Mouse (Mus musculus) frontal cortex, postnatal 25 days (tissue): ENCODE results near the gene Ensa.
"Not testable (repeated sequence)": the region's sequence is repeated elsewhere in the genome, so short reads cannot be mapped to it uniquely, and the experiment has no call there.

Source experiments
- DNase-seq, 2 experiments: peaks; one replicate each; pipeline ENCODE4 v3.0.0; 2022; ENCODE audit warnings: low spot score in 2 of 2

Ensa gene

DNA sequence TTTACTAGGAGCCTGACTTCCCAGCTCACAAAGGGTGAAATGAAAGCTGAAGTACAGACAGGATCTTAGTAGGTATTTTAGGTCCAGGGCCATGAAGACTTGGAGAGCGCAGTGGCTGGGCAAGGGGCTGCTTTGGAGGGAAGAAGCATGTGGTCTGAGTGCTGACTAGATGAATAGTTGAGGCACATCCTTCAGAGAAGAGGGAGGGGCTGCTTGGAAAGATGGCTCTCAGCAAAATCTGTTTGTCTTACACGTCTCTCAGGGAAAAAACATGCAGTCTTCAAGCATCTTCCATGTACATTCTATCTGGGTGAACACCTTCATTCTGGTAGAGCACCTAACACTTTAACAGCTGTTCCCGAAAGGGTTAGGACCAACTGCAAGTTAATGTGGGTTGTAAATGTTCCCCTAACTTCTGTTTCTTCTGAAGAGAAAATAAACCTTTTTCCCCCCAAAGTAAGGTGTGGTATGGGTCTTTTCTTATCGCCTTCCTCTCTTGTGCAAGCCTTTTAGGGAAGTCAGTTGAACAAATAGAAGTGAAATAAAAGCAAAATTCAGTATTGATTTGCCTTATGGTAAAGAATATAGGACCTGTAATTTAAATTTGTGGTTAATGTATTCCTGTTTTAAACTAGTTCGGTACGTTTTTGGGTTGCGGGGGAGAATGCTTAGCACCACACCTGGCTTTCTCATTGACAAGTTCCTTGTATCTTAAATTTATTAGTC lies 38.1 kb downstream of the Ensa start:
- DNase-seq, result no peak

DNA sequence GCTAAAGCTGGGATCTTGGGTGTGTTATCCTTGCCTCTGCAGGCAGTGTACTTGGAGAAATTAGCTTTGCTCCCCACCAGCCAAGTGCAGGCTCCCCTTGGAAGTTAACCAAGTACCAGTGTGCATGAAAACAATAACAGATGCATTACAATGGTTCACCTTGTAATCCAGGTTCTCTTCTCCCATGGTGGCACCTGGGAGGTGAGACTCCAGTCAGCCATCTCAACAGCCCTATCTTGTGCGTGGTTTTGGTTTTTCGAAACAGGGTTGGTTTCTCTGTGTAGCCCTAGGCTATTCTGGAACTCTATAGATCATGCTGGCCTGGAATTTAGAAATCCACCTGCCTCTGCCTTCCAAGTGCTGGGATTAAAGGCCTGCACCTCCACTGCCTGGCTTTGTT lies 38.7 kb downstream of the Ensa start:
- no peak for DNase-seq

DNA sequence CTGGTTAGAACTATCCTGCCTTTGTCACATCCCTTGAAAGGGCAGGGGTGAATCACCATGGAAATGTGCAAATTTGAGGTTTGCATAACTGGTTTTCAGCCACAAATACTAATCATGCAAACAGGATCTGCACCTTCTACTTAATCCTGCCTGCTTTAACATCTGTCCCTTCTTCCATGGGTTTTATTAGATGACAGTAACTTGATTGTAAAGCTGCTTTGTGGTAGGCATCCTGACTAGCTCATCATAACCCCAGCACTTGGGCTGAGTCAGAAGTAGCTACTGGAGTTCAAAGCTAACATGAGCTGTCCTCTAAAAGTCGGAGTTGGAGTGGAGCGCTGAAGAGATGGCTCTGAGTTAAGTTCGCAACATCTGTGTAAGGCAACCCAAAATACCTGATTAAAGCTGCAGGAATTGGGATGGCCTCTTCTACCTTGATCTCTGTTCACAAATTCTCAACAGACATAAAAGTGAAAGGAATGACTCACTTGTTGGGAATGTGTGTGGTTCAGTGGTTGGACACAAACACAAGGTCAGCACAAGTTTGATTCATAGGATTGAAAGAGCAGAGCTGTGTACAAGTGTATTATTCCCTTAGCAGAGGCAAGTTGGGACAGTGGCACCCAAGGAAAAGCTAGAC lies 39.3 kb downstream of the Ensa start:
- DNase-seq, result no peak

DNA sequence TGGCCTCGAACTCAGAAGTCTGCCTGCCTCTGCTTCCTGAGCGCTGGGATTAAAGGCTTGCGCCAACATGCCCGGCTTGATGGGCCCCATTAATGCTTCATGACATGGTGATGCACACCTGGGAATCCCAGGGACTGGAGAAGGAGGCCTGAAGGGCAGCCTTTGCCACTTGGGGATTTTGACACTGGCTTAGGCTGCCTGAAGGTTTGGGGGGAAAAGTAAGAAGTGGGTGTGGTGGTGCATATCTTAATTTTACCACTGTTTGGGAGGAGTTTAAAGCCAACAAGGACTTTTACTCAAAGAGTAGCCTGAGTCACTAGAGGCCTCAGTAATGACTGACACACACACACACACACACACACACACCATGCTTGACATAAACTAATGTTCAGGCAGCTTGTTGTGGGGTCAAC lies 40.2 kb downstream of the Ensa start:
- DNase-seq, result no peak

DNA sequence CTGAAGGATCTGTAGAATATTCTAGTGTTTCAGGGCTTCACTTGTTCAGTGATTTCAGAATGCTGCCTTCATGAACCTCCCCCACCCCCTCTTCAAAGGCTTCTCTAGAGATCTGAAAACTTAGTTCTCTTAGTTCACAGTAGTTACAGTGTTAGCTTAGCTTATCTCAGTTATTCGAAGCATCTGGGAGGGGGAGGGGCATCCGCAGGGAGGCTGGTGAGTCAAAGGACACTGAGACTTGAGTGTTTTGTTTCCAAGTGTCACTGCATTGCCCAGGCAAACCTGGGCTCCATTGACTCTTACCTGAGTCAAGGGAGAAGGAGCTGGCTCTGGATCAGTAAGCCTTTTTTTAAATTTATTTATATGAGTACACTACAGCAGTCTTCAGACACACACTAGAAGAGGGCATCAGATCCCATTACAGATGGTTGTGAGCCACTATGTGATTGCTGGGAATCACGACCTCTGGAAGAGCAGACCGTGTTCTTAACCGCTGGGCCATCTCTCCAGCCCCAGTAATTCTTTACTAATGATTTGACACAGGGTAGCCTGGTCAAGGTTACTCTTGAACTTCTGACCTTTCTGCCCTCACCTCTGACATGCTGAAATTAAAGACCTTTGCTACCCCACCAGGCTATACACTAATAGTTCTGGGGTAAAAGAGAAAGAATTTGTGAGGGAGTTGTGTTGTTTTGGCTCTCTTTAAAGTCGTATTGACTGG lies 41.5 kb downstream of the Ensa start:
- DNase-seq, result no peak

DNA sequence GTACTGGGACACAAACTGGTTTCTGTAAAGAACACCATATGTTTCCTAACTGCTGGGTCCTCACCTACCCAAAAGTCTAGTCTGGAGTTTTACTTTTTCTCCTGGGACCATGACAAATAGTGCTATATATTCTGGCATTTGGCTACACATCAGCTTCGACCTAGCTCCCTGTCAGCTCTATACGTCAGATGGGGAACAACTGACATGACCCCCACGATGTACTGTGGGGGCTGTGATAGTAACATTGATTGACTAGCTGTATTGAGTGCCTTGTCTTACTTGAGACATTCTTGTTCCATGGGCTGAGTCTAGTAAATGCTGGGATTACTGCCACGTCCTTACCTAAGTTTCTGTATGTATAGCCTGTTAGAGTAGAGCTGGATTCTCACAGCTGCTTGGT lies 42.7 kb downstream of the Ensa start:
- DNase-seq, result no peak

DNA sequence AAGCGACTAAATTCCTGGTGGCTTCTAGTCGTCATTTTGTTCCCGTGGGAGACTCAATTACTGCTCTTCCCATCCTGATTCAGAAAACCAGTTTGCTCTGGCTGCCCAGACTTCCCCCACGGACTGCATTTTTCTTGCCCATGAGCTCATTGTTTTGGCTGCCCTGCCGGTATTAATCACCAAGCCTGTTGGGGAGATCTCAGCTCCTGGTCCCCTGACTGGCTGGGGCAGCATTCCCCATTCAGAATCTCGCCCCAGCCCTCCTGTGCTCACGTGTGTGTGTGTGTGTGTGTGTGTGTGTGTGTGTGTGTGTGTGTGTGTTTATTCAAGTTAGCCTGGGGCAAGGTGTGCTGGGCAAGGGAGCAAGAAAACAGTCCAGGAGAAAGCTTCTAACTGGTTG lies 43.2 kb downstream of the Ensa start:
- no peak for DNase-seq

DNA sequence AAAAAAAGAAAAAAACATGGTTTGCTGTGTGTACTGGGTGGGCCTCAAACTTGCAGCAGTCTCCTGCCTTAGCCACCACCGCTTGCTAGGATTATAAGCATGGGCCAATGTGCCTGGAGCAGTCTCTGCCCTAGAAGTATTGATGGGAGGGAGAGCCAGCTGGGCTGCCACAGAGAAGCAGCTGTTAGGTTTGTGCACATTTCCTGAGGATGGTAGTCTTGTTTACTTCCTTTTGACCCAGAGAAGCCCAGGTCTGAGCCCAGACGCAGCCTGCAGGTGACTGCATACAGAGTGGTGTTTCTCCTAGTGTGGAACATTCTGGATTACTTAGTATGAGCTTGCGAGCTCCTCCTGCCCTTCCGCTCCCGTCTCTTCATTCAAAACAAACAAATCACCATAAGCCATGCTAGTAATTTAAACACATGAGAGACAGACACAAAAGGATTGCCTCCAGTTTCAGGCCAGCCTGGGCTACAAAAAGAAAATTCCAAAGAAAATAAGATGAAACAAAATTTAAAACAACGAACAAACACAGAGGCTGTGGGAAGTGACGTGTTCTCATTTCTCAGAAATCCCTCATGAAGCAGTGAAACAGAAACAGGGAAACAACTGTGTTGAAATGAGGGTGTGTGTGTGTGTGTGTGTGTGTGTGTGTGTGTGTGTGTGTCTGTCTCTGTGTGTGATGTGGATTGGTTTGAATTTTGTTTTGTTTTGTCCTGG lies 44.0 kb downstream of the Ensa start:
- DNase-seq, result no peak

DNA sequence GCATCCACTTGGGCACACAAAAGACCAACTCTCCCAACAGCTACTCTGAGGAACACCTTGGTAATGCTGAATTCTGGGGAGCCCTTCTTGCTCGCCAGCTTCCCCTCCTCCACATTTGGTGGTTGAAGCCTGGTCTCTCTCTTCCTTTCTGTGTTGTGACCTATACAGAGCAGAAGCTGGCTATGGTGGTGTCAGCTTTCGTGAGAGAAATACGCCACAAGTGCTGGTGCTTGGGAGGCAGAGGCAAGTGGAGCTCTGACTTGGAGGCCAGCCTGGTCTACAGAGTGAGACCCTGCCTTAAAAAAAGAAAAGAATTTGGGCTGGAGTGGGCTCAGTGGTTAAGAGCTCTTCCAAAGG lies 44.5 kb downstream of the Ensa start:
- DNase-seq, result no peak

DNA sequence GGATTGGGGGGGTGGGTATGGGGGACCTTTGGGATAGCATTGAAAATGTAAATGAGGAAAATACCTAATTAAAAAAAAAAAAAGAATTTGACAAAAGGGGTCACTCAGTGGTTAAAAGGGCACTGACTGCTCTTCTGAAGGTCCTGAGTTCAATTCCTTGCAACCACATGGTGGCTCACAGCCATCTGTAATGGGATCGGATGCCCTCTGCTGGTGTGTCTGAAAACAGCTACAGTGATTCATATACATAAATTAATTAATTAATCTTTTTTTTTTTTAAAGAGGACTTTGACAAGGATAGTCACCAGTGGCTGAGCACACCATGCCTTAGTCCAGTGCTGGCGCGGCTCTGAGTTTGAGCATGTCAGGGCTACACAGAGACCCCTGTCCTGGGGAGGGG lies 45.6 kb downstream of the Ensa start:
- DNase-seq, result not testable (repeated sequence)

DNA sequence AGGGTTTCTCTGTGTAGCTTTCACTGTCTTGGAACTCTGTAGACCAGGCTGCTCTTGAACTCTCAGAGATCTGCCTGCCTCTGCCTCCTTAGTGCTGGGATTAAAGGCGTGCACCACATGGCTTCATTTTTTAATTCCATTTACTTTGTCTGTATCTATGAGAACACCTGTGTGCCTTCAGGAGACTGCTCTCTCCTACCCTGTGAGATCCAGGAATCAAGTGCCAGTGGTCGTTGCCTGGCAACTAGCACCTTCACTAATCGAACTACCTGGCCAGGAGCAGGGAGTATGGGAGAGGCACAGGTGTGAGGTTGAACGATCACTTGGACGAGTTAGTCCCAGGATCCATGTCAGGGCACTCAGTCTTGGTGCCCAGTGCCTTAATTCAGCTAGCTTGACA lies 46.4 kb downstream of the Ensa start:
- no peak for DNase-seq

DNA sequence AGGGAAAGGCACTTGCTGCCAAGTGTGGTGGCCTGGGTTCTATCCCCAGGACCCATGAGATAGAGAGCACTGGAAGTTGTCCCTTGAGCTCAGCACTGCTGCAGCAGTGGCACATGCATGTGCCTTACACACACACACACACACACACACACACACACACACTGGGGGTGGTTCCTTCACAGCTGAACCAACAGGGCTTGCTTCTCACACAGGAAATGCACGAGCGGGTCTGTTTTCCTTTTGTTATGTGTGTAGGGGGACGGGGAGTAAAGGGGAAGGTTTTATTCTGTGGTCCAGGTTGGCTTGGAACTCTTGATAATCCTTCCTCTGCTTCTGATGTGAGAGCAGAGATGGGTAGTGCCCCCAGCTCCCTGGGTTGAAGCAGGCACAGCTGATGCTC lies 47.7 kb downstream of the Ensa start:
- DNase-seq, result no peak

DNA sequence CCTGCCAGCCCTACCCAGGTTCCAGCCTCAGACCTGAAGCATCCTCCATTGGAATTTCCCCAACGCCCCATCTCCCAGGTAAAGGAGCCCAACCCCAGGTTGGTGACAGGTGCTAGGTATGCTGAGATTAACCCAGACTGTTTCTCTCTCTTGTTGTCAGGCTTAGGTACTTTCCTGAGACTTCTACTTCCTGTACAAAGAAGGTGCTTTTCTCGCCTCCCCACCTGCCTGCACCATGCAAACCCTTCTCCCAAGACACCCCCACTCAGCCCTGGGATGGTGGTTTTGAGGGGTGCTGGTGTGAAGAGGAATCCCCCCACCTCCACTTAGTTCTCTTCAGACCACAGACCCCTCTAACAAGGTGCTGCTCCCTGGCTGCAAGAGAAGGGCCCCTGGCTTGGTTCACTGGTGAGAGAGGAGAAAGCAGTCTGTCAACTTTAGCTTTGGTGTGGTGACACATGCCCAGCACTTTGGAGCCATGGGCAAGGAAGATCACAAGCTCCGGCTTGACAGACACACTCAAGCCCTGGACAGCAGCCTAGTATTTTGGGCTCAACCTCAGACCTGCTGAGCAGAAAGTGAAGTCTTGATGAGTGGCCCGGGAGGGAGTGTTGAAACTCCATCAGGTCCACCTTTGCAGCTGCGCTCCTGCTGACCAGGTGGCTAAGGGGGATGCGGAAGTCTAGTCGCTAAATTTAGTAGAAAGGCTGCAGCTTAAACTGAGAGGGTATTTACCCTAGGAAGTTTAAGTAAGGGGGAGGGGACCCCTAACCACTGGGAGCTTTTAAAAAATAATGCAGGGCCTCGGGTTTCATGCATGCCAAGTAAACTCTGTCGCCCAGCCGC lies 48.3 kb downstream of the Ensa start:
- DNase-seq, result no peak

DNA sequence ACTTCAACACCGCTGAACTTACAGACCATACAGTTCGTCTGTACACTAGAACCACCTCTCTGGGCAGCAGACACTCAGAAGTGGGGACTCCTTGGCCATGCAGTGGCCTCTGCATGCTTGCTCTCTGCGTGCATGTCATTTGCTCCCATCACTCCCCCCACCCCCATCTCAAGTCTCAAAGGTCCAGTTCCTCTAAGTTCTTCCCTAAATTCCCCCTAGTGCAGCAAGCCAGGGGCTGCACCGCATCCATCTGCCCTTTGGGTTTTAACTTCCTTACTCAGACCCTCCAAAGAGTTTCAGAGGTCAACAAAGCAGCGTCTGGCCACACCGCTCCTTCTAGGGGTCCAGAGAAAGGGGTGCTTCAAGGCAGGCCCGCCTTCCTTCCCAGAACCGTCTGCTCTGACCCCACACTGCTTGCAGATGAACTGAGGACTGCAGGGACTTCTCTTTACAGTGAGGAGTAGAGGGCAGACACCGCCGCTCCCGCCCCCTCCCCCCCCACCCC lies 49.0 kb downstream of the Ensa start:
- DNase-seq, result no peak

DNA sequence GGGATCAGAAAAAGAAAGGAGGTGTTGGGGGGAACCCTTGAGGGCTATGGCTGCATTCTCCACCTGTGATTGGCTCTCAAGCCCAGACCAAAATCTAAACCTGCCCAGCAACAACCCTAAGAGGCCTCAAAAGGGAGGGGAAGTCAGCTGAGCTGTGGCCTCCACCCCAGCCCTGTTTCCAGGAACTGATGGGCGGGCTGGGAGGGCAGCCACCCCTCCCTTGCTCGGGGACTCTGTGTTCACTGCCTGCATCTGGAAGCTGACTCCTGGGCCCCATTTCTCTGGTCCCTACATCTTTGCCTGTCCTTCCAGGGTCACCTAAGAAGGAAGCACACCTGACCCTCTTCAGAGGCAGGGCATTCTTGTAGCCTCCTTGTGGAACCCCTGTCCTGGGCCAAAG lies 49.4 kb downstream of the Ensa start:
- DNase-seq, result no peak

DNA sequence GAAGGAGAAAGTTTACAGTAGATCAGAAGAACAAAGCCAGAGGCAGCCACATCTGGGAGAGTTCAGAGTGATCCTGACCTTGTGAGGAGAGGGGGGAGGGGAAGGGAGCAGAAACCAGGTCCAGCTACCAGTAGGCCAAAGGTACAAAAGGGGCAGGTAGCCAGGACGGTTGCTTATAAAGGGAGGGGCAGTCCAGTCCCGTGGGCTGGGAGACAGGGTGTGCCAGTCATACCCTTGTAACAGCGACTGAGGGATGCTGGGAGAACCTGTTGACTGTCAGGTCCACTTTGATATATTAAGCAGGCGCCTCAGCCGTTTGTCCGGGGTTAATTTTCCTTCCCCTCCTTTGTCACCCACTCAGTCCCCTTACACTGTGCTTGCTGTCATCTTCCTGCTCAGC lies 50.0 kb downstream of the Ensa start:
- no peak for DNase-seq

DNA sequence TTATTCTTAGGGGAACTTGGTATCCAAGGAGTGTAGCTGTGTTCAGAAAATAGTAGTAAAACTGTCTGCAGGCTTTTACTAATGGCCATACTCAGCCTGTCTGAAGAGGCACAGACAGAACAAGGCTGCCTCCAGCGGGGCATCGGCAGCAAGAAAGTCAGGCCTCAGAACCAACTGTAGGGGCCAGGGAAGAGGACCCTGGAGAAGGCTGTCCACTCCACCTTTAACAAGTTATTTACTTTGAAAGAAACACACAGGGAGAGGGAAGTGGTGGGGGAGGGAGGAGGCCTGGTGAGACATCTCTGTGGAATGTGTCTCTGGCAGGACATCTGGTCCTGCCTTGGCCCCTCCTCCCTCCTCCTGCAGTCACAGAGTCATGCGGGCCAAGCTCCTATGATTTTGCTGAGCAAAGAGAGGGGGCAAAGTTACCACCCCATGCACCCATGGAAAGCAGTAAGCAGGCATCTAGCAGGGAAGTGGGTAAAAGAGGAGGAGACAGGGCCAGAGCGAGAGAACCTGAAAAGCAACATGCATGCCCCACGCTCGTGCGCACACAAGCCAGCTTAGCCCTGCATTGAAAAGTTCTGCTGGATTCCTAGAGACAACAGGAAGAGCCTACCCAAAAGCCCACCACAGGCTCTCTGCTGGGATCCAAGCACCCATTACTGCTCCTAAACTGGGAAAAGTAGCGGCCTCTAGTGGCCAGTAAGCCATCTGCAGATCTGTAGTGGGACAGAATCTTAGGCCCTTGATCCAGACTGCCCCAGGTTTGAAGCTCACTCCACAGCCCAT lies 50.7 kb downstream of the Ensa start:
- DNase-seq, result peak; percentile 36 to 48

DNA sequence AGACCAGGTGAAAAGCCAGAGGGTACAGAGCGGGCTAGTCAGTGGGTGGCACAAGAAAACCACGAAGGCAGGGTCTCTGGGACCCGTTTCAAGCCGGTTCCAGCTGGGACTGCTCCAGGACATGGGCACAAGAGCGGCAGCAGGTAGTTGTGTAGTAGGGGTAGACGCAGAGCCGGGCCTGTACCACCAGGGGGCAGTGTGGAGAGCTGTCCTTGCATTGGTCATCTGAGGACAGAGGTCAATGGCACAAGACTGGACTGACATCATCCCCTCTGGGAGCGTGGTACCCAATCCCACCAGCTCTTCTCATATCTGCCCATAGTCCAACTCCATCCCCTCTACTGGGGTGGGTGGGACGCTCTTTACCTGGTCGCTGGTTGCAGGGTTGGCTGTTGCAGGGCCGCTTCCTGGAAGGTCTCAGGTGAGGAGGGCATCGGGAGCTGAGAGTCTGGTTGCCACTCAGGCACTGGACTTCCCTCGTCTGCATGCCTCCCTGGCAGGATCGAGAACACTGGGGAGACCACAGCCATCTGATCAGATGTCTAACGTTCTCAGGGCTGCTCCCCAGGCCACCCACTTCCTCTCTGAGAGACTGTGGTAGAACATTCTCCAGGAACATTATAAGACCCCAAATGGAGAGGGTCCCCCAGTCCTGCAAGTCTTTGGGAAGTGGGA lies 52.1 kb downstream of the Ensa start:
- DNase-seq, result peak; percentile 25 to 55

DNA sequence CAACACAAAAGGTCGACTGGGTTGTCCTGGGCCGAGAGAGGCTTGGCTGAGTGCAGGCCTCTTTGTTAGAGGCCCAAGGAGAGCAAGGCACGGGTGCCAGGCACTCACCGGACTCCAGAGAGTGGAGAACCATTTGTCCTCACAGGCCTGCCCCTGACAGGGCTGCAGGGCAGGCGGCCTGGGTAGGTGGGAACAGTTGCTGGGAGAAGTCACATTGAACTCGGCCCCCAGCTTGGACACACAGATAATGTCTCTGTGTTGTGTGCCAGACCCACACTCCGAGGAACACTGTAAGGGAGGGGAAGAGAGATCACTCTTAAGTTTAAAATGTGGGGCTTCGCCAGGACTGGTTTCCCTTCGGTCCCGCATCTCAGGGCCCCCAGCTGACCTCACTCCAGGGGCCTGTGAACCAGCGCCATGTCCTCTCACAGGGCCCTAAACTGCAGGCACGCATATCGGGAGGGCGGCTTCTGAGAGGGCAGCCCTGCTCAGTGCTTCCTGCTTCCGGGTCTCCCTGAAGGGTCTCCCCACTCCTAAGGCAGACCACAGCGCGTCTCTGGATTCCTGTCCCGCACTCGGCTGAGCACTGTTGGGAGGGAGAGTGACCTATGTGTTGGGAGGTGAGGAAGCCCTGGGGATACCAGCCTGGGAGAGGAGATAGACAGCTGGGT lies 52.8 kb downstream of the Ensa start:
- DNase-seq, result no peak
